Mouse (Mus musculus) B cell, adult (primary cell): ENCODE data around the gene Atp6v1b1. TPM values are rescaled to one million over a fixed set of nuclear protein-coding genes. Genes with fewer than 3 reads are reported as not detected.

Experiments used
- total RNA-seq: library from RNA; stranded (reverse); gene quantifications from 4 replicates; pipeline ENCODE4 v1.2.4, GENCODE M21; 2023; ENCODE audit not compliant: inconsistent age

Atp6v1b1 gene
- total RNA-seq = not detected in 4 replicates

GRCm38 (mm10) chr6:83742761-83743160 lies at the start of gene Atp6v1b1:
TSS of gene Atp6v1b1 (plus strand) at chr6:83742990.

DNA sequence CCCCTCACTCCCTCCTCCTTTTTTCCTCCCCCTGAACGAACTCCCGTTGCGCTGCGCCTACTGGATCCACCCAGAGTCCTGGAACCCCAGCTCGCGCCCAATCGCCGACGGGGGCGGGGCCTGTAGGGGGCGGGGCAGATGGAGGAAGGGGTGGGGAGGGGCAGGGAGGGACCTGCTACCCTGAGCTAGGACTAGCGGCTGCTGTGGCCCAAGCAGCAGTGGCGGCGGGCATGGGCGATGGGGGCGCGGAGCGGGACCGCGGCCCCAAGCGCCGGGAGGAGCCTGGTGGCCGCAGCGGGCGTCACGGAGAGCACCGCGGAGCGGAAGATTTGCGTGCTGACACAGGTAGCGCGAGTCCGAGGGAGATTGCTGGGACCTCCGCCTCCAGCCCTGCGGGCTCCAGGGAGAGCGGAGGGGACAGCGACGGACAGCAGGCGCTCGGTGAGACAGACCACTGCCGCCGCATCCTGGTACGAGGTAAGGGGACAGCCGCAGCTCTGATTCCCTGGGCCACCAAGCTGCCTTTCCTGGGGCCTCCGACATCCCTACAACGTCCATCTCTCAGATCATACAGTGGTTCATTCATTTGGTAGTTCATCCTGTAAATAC lies 31.6 kb upstream of the Atp6v1b1 start, which contains the start of gene Vax2:
TSS of gene Vax2 (plus strand) at position 198 of the 609 bp plus-strand sequence.

GRCm38 (mm10) chr6:83762344-83762743 lies 19.6 kb downstream of the Atp6v1b1 start, which contains the start of gene Ankrd53:
TSS of gene Ankrd53 (plus strand) at chr6:83762644.

DNA sequence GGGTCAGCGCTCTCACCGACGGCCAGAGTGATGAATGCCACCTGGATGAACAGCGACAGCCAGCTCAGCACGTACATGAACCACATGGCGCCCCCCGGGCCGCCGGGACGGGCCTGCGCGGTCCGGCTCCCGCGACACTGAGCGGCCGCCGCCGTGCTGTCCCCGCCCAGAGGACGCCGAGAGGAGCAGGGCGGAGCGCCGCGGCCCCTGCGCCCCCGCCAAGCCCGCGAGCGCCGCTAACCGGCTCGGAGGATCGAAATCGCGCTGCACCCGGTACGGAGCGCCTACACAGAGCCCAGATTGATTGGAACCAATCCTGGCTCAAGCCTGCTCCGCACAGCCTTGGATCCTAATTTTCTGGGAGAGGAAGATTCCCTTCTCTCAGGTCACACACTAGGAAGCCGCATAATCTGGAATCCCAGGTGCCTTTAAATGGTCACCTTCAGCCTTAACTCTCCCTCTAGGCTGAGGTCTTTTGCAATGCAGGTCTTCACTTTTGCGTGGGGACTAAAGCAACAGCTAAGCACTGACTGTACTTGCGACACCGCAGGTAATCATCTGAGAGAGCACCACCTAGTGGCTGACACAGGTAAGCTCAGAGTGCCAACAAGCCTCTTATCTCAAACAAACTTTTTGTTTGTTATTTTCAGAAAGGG lies 33.0 kb downstream of the Atp6v1b1 start, which contains the start of gene Tex261:
TSS of gene Tex261 (minus strand) at position 176 of the 656 bp plus-strand sequence.

GRCm38 (mm10) chr6:83794760-83795296 lies 52.0 kb downstream of the Atp6v1b1 start, which contains the start of gene Nagk:
TSS of gene Nagk (plus strand) at chr6:83794982.

Other genes starting within 250 kb of the Atp6v1b1 start
- 46.6 to 57.3 TPM (median 52.9 TPM) in 4 replicates for gene Dguok, start 236.0 kb upstream of the Atp6v1b1 start, total RNA-seq
- gene Actg2, start 206.7 kb upstream of the Atp6v1b1 start, total RNA-seq = not detected in 4 replicates
- gene Stambp, start 170.3 kb upstream of the Atp6v1b1 start, total RNA-seq = 16.4 to 18.9 TPM (median 17.0 TPM) in 4 replicates
- gene Clec4f, start 86.8 kb upstream of the Atp6v1b1 start, total RNA-seq = not detected in 4 replicates
- gene Cd207, start 65.1 kb upstream of the Atp6v1b1 start, total RNA-seq = not detected in 4 replicates
- gene Vax2, start 31.7 kb upstream of the Atp6v1b1 start, total RNA-seq = not detected in 4 replicates
- not detected in 4 replicates for gene Ankrd53, start 19.7 kb downstream of the Atp6v1b1 start, total RNA-seq
- 35.1 to 55.5 TPM (median 42.6 TPM) in 4 replicates for gene Tex261, start 32.8 kb downstream of the Atp6v1b1 start, total RNA-seq
- gene Nagk, start 52.0 kb downstream of the Atp6v1b1 start, total RNA-seq = 16.2 to 23.1 TPM (median 18.3 TPM) in 4 replicates
- 42.9 to 46.6 TPM (median 43.6 TPM) in 4 replicates for gene Paip2b, start 88.8 kb downstream of the Atp6v1b1 start, total RNA-seq
- gene Zfp638, start 124.1 kb downstream of the Atp6v1b1 start, total RNA-seq = 152 to 167 TPM (median 156 TPM) in 4 replicates